15 mouse cellular contexts compared by ENCODE assay signal in genomic region chr14:54232143-54232542, GRCm38 (mm10). TPM values are rescaled to one million over a fixed set of nuclear protein-coding genes. Genes with fewer than 3 reads are reported as not detected.
DNase-seq lines count a peak whose midpoint lies in the region; ATAC-seq and TF ChIP-seq lines count a peak whose summit lies in the region.
"Had no signal": no experiment of that assay in that cellular context is flagged by ENCODE, and none has a peak within 500 bp of the region (broad histone marks: within the 10 kb centered on the region; RNA-seq: fewer than 3 reads in every experiment).

No protein-coding gene starts in this region.

- no peak for TF ChIP-seq CTCF in G1E (IDR thresholded peaks at IDR 0.05; ENCODE audit: low read depth, low read length)

- no peak for DNase-seq in heart, embryonic 10.5 days (ENCODE audit: low spot score)
- no peak for DNase-seq in heart, postnatal 36 days
- DNase-seq in lung, adult 18-20 months: no peak
- DNase-seq in G1E (ENCODE audit: low spot score): peak; percentile 46
- DNase-seq in urinary bladder, postnatal 10 days (ENCODE audit: low spot score): no peak
- DNase-seq: cerebellum, adult 9-10 months; forebrain, postnatal 0 days; kidney, adult 2 months; liver, embryonic 13.5 days; thymus, adult 18-20 months had no signal

- WGBS in heart, embryonic 10.5 days: 61% methylated on average over 9 of the region's 9 CpGs
- WGBS in lung, embryonic 15.5 days: 33% methylated on average over 9 of the region's 9 CpGs

- H3K9me3 ChIP-seq in heart, embryonic 10.5 days: no peaks in the 10 kb centered on the region
- H3K9me3 ChIP-seq in lung, embryonic 15.5 days: no peaks in the 10 kb centered on the region
- H3K9me3 ChIP-seq in G1E (replicated peaks): no peaks in the 10 kb centered on the region
- H3K9me3 ChIP-seq: liver, embryonic 13.5 days had no signal

- intact Hi-C loops in heart, postnatal 36 days (cut with DNase I): loop anchor here (10.0 kb wide), 1 partner anchor 453 kb away; the partner anchor contains the start of genes 1700123O20Rik and Acin1

- peaks cover 13% of the 10 kb centered on the region; the same call in 1 of the 2 replicates for H3K36me3 ChIP-seq in heart, embryonic 10.5 days
- peaks cover 4% of the 10 kb centered on the region; the same call in 1 of the 2 replicates for H3K36me3 ChIP-seq in lung, embryonic 15.5 days
- H3K36me3 ChIP-seq in G1E (replicated peaks): peaks cover 42% of the 10 kb centered on the region

- peaks cover 61% of the 10 kb centered on the region for H3K4me1 ChIP-seq in heart, embryonic 10.5 days
- H3K4me1 ChIP-seq in lung, embryonic 15.5 days: peaks cover 58% of the 10 kb centered on the region
- peaks cover 58% of the 10 kb centered on the region for H3K4me1 ChIP-seq in G1E (ENCODE audit: insufficient read depth, low read depth, low read length)

- no peak overlapping the region for H3K4me2 ChIP-seq in lung, embryonic 15.5 days

- 0 out of 2 replicates have a peak overlapping the region, but pooled peaks have one; percentile 42 for H3K27ac ChIP-seq in heart, embryonic 10.5 days
- peak overlapping the region; percentile 42; the same call in 1 of the 2 replicates for H3K27ac ChIP-seq in lung, embryonic 15.5 days

- no peak overlapping the region for H3K4me3 ChIP-seq in heart, embryonic 10.5 days
- no peak overlapping the region for H3K4me3 ChIP-seq in lung, embryonic 15.5 days
- peak overlapping the region; percentile 33; the same call in 1 of the 2 replicates for H3K4me3 ChIP-seq in G1E (ENCODE audit: low read depth, low read length)
- H3K4me3 ChIP-seq: left cerebral cortex, adult 2 months; liver, embryonic 13.5 days had no signal

- no peak for ATAC-seq in lung, embryonic 15.5 days (ENCODE audit: borderline replicate concordance, extremely low read depth, low FRiP score, low TSS enrichment)
- ATAC-seq in G1E (ENCODE audit: extremely low read depth, insufficient number of reproducible peaks, low FRiP score, poor library complexity, severe bottlenecking): peak; percentile 37; the same call in 1 of the 2 replicates
- ATAC-seq in megakaryocyte-erythroid progenitor cell, adult 5-6 weeks (replicated peaks; ENCODE audit: low FRiP score, low TSS enrichment, poor library complexity, severe bottlenecking): peak; percentile 51
- no peak for ATAC-seq in monocyte, adult 5-6 weeks (replicated peaks; ENCODE audit: insufficient number of reproducible peaks, low FRiP score, low TSS enrichment, poor library complexity, severe bottlenecking)
- ATAC-seq: forebrain, postnatal 0 days had no signal

- H3K27me3 ChIP-seq in heart, embryonic 10.5 days (ENCODE audit: insufficient read depth, poor library complexity, severe bottlenecking): no peaks in the 10 kb centered on the region
- no peaks in the 10 kb centered on the region for H3K27me3 ChIP-seq in lung, embryonic 15.5 days
- no peaks in the 10 kb centered on the region for H3K27me3 ChIP-seq in G1E (ENCODE audit: insufficient read depth, low read length)

- no peak overlapping the region for H3K9ac ChIP-seq in lung, embryonic 15.5 days
- H3K9ac ChIP-seq: forebrain, postnatal 0 days; liver, embryonic 13.5 days had no signal

RNA-seq across cellular contexts. Expression of gene Dad1, which starts 21.8 kb away (rescaled TPM):
- 298 and 356 TPM in 2 replicates for polyA plus RNA-seq in heart, embryonic 10.5 days (2016; fragmentation: Nextera tagmentation; extraction: Ambion mirVana)
- 100 to 1,000 TPM in 1 of 2 experiments, 10 to 100 TPM in 1; 96.6 to 101 TPM for total RNA-seq in heart, postnatal 36 days (2021)
- 398 and 402 TPM in 2 replicates for polyA plus RNA-seq in lung, embryonic 15.5 days (2015; fragmentation: Nextera tagmentation; extraction: Ambion mirVana)
- total RNA-seq in G1E (2014; fragmentation: Nextera tagmentation): 223 and 226 TPM in 2 replicates
- 112 and 115 TPM in 2 replicates for total RNA-seq in G1E (2017)
- polyA plus RNA-seq in G1E (2012): 16.6 and 17.0 TPM in 2 replicates
- 184 and 235 TPM in 2 replicates for total RNA-seq in megakaryocyte-erythroid progenitor cell, adult 5-6 weeks (2014; fragmentation: Nextera tagmentation)
- 106 and 168 TPM in 2 replicates for total RNA-seq in megakaryocyte-erythroid progenitor cell, adult 5-6 weeks (2017)
- 55.5 to 125 TPM (median 69.5 TPM) in 3 replicates for total RNA-seq in monocyte, adult 5-6 weeks (2017)

RNA-seq across cellular contexts. Expression of gene Abhd4, which starts 21.8 kb away (rescaled TPM):
- polyA plus RNA-seq in heart, embryonic 10.5 days (2016; fragmentation: Nextera tagmentation; extraction: Ambion mirVana): 66.0 and 89.0 TPM in 2 replicates
- total RNA-seq in heart, postnatal 36 days (2021): 10 to 100 TPM; 52.2 to 59.7 TPM
- 49.6 and 52.2 TPM in 2 replicates for polyA plus RNA-seq in lung, embryonic 15.5 days (2015; fragmentation: Nextera tagmentation; extraction: Ambion mirVana)
- 46.6 and 56.5 TPM in 2 replicates for total RNA-seq in G1E (2014; fragmentation: Nextera tagmentation)
- 21.5 and 22.9 TPM in 2 replicates for total RNA-seq in G1E (2017)
- polyA plus RNA-seq in G1E (2012): 5.1 and 8.2 TPM in 2 replicates
- 25.5 and 28.5 TPM in 2 replicates for total RNA-seq in megakaryocyte-erythroid progenitor cell, adult 5-6 weeks (2014; fragmentation: Nextera tagmentation)
- 16.9 and 18.6 TPM in 2 replicates for total RNA-seq in megakaryocyte-erythroid progenitor cell, adult 5-6 weeks (2017)
- total RNA-seq in monocyte, adult 5-6 weeks (2017): 7.7 to 14.8 TPM (median 13.9 TPM) in 3 replicates

RNA-seq across cellular contexts. Expression of gene Olfr49, which starts 52.6 kb away (rescaled TPM):
- 0.08 TPM in 1 of 2 replicates, not detected in the other for polyA plus RNA-seq in heart, embryonic 10.5 days (2016; fragmentation: Nextera tagmentation; extraction: Ambion mirVana)
- total RNA-seq in heart, postnatal 36 days (2021): not detected
- not detected in 2 replicates for polyA plus RNA-seq in lung, embryonic 15.5 days (2015; fragmentation: Nextera tagmentation; extraction: Ambion mirVana)
- total RNA-seq in G1E (2014; fragmentation: Nextera tagmentation) (not detected in 2 replicates), G1E (2017) (0.17 and 0.27 TPM in 2 replicates)
- polyA plus RNA-seq in G1E (2012): not detected in 2 replicates
- not detected in 2 replicates for total RNA-seq in megakaryocyte-erythroid progenitor cell, adult 5-6 weeks (2014; fragmentation: Nextera tagmentation)
- total RNA-seq in megakaryocyte-erythroid progenitor cell, adult 5-6 weeks (2017): not detected in 2 replicates
- total RNA-seq in monocyte, adult 5-6 weeks (2017): 0.29 TPM in 1 of 3 replicates, not detected in the others
- total RNA-seq: adrenal gland, postnatal 4 days; forebrain, postnatal 0 days; left cerebral cortex, adult 2 months had no signal
- polyA plus RNA-seq: forebrain, postnatal 0 days; kidney, adult 2 months; liver, embryonic 13.5 days had no signal

Comparison
In these comparisons a context has a peak if more than half of its experiments do, and no peak if none do; other contexts are left out.
1. ATAC-seq: peak in G1E (single experiment) and megakaryocyte-erythroid progenitor cell, adult 5-6 weeks (single experiment); none in lung, embryonic 15.5 days (single experiment) and monocyte, adult 5-6 weeks (single experiment).